Mouse (Mus musculus) hindbrain, embryonic 12.5 days (tissue): ENCODE results near the gene Fut2. TPM values are rescaled to one million over a fixed set of nuclear protein-coding genes. Genes with fewer than 3 reads are reported as not detected.

Experiments used
- ATAC-seq: fragments of 200-750 bp; cut with Nextera tagmentation; 2 replicates; pipeline ENCODE4 v1.8.0; 2017; ENCODE audit warnings: moderate TSS enrichment; ENCODE audit not compliant: low FRiP score
- H3K27ac ChIP-seq: fragments of 300-500 bp; sonication (generic); 2 replicates; pipeline ENCODE4 v1.5.1; 2016; ENCODE audit warnings: mild to moderate bottlenecking
- H3K27me3 ChIP-seq: fragments of 300-500 bp; sonication (generic); 2 replicates; pipeline ENCODE4 v1.6.1; 2016; ENCODE audit warnings: mild to moderate bottlenecking
- H3K36me3 ChIP-seq: fragments of 300-500 bp; sonication (generic); 2 replicates; pipeline ENCODE4 v1.6.1; 2016; ENCODE audit warnings: mild to moderate bottlenecking
- H3K4me1 ChIP-seq: fragments of 300-500 bp; sonication (generic); 2 replicates; pipeline ENCODE4 v1.6.1; 2016
- H3K4me2 ChIP-seq: fragments of 300-500 bp; sonication (generic); replicated peaks from 2 replicates; pipeline ENCODE4 v1.6.1; 2016; ENCODE audit warnings: mild to moderate bottlenecking
- H3K4me3 ChIP-seq: fragments of 300-500 bp; sonication (generic); 2 replicates; pipeline ENCODE4 v1.5.1; 2016; ENCODE audit warnings: mild to moderate bottlenecking
- H3K9ac ChIP-seq: fragments of 300-500 bp; sonication (generic); 2 replicates; pipeline ENCODE4 v1.6.1; 2016; ENCODE audit warnings: mild to moderate bottlenecking, moderate library complexity
- H3K9me3 ChIP-seq: fragments of 300-500 bp; sonication (generic); replicated peaks from 2 replicates; pipeline ENCODE4 v1.6.1; 2016; ENCODE audit warnings: mild to moderate bottlenecking
- WGBS: fragments of 180-500 bp; shearing (Covaris S2); methylation state at CpG from one replicate; pipeline ENCODE4 v1.1.7; 2016; 5-methylcytosine and 5-hydroxymethylcytosine counted together
- polyA plus RNA-seq: library from polyadenylated mRNA; unstranded; fragments of >200 nt; fragmentation: Nextera tagmentation; extraction: Ambion mirVana; gene quantifications from 2 replicates; pipeline ENCODE4 v1.2.1, GENCODE M21; 2016

Gene Fut2
- polyA plus RNA-seq: 0.37 TPM in 1 of 2 replicates, not detected in the other

- Histone ChIP-seq H3K9me3 (no peaks in the 10 kb centered on the region), H3K9ac (no peak within 1 kb of the TSS), H3K27ac (no peak within 1 kb of the TSS), H3K4me3 (no peak within 1 kb of the TSS), H3K4me2 (no peak within 1 kb of the TSS), H3K4me1 (no peaks in the 10 kb centered on the region), H3K27me3 (0 out of 2 replicates have a peak, but pooled peaks cover 3% of the 10 kb centered on the region), H3K36me3 (no peaks in the 10 kb centered on the region)
- no peak for ATAC-seq
- 81% methylated on average over 7 of the region's 7 CpGs for WGBS
Measured at GRCm38 (mm10) chr7:45666161-45666560, at the start of gene Fut2. TSS of gene Fut2 (minus strand) at chr7:45666394.

DNA sequence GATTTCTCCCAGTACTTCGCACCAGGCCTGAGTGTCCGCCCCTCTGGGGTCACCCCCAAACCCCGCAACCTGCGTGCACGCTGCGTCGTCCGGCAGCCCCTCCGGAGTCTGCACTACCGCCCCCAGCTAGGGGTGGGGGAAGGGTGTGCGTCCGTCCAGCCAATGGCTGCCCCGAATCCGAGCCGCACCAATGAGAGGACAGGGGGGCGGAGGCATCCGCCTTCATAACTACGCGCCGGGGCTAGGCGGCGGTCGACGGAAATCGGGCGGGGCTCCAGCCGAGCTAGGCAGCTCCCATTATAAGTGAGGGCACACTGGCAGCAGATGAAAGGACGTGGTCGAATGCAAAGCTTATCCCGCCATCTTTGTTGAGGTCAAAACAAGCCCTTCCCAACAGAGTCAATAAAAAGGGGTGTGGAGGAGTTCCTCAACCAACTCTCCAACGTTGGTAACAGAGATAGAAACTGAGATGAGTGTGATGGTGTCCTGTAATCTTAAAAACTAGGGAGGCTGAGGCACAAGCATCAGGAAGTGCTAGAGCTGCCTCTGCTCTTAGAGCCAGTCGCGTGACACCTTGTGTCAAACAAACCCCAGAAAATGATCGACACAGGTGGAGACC, 49.0 kb upstream of the Fut2 start, which contains the start of gene Rpl18:
Gene Rpl18 (plus strand): TSS at position 368 of the 619 bp plus-strand sequence.
- H3K9ac ChIP-seq: peak within 1 kb of the TSS; percentile 78
- no peaks in the 10 kb centered on the region for H3K27me3 ChIP-seq
- peak within 1 kb of the TSS; percentile 70 for H3K27ac ChIP-seq
- peaks cover 48% of the 10 kb centered on the region for H3K4me1 ChIP-seq
- peaks cover 45% of the 10 kb centered on the region for H3K36me3 ChIP-seq
- no peaks in the 10 kb centered on the region for H3K9me3 ChIP-seq
- H3K4me3 ChIP-seq: peak within 1 kb of the TSS; percentile 87
- peak within 1 kb of the TSS; percentile 93 for H3K4me2 ChIP-seq
- peak; percentile 90 for ATAC-seq
- WGBS: 8% methylated on average over 34 of the region's 34 CpGs

DNA sequence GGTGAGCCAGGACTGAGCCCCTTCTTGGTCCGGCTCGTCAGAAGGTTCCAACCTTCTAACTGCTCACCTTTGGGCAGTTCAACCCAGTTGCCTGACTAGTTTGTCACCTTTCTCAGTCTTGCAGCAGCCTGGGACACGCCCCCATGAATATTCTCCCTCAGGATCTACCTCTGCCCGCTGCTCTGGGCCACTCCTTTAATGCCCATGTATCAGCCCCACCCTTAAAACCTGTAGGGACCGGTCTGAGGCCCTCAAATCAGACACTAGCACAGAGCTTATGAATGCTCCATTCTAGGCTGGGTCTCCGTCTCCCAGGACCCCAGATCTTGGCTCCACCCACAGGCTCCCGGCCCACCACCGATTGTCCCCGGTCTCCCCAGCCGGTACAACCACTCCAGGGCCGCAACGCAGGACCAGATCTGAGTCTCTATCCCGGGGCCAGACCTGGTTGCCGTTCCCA, 48.5 kb upstream of the Fut2 start:
- WGBS: 11% methylated on average over 14 of the region's 14 CpGs
- Histone ChIP-seq H3K9me3 (no peaks in the 10 kb centered on the region), H3K4me3 (peak overlapping the region; percentile 87), H3K27ac (peak overlapping the region; percentile 70), H3K4me1 (peaks cover 49% of the 10 kb centered on the region), H3K9ac (peak overlapping the region; percentile 78), H3K27me3 (no peaks in the 10 kb centered on the region), H3K4me2 (peak overlapping the region; percentile 93), H3K36me3 (peaks cover 40% of the 10 kb centered on the region)
- peak; percentile 64; the same call in 1 of the 2 replicates for ATAC-seq

GRCm38 (mm10) chr7:45713881-45714520, 47.8 kb upstream of the Fut2 start:
- peak overlapping the region; percentile 93 for H3K4me2 ChIP-seq
- peaks cover 35% of the 10 kb centered on the region for H3K36me3 ChIP-seq
- peak overlapping the region; percentile 78 for H3K9ac ChIP-seq
- WGBS: 78% methylated on average over 6 of the region's 6 CpGs
- no peak overlapping the region for H3K27ac ChIP-seq
- H3K27me3 ChIP-seq: no peaks in the 10 kb centered on the region
- H3K4me1 ChIP-seq: peaks cover 49% of the 10 kb centered on the region
- peak overlapping the region; percentile 87 for H3K4me3 ChIP-seq
- no peak for ATAC-seq
- H3K9me3 ChIP-seq: no peaks in the 10 kb centered on the region

GRCm38 (mm10) chr7:45713396-45713795, 47.2 kb upstream of the Fut2 start:
- no peak overlapping the region for H3K4me2 ChIP-seq
- no peak overlapping the region for H3K27ac ChIP-seq
- H3K4me3 ChIP-seq: no peak overlapping the region
- peaks cover 50% of the 10 kb centered on the region for H3K4me1 ChIP-seq
- H3K36me3 ChIP-seq: peaks cover 35% of the 10 kb centered on the region
- no peaks in the 10 kb centered on the region for H3K27me3 ChIP-seq
- ATAC-seq: no peak
- 94% methylated on average over 16 of the region's 16 CpGs for WGBS
- H3K9ac ChIP-seq: no peak overlapping the region
- H3K9me3 ChIP-seq: no peaks in the 10 kb centered on the region

- H3K36me3 ChIP-seq: peaks cover 35% of the 10 kb centered on the region
- no peak overlapping the region for H3K9ac ChIP-seq
- 89% methylated on average over 21 of the region's 21 CpGs for WGBS
- no peaks in the 10 kb centered on the region for H3K9me3 ChIP-seq
- H3K27ac ChIP-seq: no peak overlapping the region
- H3K4me3 ChIP-seq: no peak overlapping the region
- H3K4me1 ChIP-seq: peaks cover 61% of the 10 kb centered on the region
- H3K4me2 ChIP-seq: no peak overlapping the region
- ATAC-seq: no peak
- no peaks in the 10 kb centered on the region for H3K27me3 ChIP-seq
Measured at GRCm38 (mm10) chr7:45712022-45712757, 46.0 kb upstream of the Fut2 start.

DNA sequence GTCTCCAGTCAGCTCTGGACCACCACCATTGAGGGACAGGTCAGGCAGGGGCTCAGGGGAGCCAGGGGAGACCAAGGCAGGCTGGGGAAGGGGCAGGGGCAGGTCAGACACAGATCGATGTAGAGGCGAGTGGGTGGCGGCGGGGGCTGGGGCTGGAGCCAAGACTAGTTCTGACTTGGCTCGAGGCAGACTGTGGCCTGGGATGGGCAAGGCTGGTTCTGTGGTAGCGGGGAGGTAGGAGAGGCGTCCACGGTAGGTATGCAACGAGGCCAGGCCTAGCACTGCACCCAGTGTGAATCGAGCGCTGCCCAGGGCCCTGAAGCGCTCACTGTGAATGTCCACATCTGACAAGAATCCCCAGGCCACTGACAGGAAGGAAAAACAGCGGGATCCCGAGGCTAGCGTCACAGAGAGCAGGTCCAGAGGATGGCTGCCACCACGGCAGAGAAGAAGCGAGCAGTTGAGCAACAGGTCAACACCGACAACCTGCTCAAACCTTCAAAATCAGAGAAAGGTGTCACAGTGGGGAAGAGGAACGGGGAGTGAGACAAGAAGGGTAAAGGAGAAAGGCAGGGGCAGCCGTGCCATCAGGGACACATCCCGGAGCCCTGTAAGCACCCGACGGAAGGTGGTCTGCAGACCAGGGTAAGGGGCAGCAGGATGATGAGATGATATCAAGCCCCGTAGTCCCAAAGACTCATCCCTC, 45.3 kb upstream of the Fut2 start:
- H3K27me3 ChIP-seq: no peaks in the 10 kb centered on the region
- no peaks in the 10 kb centered on the region for H3K9me3 ChIP-seq
- H3K27ac ChIP-seq: no peak overlapping the region
- H3K9ac ChIP-seq: no peak overlapping the region
- H3K36me3 ChIP-seq: peaks cover 35% of the 10 kb centered on the region
- no peak for ATAC-seq
- WGBS: 90% methylated on average over 24 of the region's 24 CpGs
- H3K4me3 ChIP-seq: no peak overlapping the region
- no peak overlapping the region for H3K4me2 ChIP-seq
- H3K4me1 ChIP-seq: peaks cover 61% of the 10 kb centered on the region

DNA sequence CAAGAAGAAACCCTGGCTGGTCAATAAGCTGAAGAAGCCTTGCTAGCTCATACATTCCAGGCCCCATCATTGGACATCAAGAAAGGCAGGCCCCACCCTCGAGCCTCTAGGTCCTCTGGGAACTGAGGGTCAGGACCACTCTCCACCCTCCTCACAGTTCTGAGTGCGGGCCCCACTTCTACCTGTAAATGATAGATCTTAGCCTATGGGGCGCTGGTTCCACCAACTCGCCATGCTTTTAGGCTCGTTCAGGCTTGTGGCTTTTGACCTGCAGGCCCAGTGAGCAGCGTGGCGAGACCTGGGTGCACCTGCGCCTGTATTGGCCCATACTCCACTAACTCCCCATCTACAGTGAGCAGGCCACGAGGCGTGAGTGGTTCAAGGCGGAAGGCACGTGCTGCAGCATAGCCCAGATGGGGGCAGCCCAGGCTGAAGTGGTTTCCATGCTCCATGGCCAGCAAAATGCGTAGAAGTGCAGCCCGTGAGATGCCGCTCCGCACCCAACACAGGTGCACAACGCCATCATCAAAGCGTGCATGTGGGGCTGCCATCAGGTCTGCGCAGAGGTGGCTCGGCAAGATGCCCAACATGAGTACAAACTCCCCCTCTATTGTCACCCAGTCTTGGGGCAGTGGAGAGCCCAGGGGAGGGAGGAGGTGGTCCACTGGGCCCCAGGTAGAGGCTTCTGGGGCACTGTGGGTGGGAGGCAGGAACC, 44.4 kb upstream of the Fut2 start:
- Histone ChIP-seq H3K36me3 (peaks cover 35% of the 10 kb centered on the region), H3K4me2 (no peak overlapping the region), H3K9ac (no peak overlapping the region), H3K9me3 (no peaks in the 10 kb centered on the region), H3K4me1 (peaks cover 61% of the 10 kb centered on the region), H3K27me3 (no peaks in the 10 kb centered on the region), H3K27ac (0 out of 2 replicates have a peak overlapping the region, but pooled peaks have one; percentile 69), H3K4me3 (no peak overlapping the region)
- no peak for ATAC-seq
- WGBS: 94% methylated on average over 20 of the region's 20 CpGs

- Histone ChIP-seq H3K36me3 (peaks cover 35% of the 10 kb centered on the region), H3K27ac (peak overlapping the region; percentile 69), H3K4me2 (peak overlapping the region; percentile 16; the same call in 1 of the 2 replicates), H3K9me3 (no peaks in the 10 kb centered on the region), H3K27me3 (no peaks in the 10 kb centered on the region), H3K4me1 (peaks cover 63% of the 10 kb centered on the region), H3K4me3 (no peak overlapping the region), H3K9ac (no peak overlapping the region; the same call in 1 of the 2 replicates)
- WGBS: 63% methylated on average over 14 of the region's 14 CpGs
- no peak for ATAC-seq
Measured at GRCm38 (mm10) chr7:45709677-45710355, 43.6 kb upstream of the Fut2 start.

DNA sequence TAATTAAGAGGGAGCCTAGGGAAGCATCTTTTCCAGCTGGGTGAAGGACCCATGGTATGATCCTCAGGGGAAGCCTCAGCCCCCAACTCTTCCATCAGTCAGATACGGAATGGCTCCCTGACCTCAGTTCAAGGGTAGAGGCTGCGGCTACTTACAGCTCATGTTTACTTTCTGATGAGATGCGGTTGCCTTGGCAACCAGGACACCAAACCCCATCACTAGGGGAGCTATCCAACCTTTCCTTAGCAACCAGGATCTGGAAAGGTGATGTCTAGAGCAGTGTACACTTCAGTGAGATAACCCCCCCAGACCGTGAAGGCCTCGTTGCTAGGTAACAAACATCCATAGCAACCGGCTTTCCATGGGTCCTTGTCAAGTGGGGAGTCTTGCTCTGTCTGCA, 42.8 kb upstream of the Fut2 start:
- Histone ChIP-seq H3K9ac (no peak overlapping the region), H3K4me3 (no peak overlapping the region), H3K36me3 (peaks cover 35% of the 10 kb centered on the region), H3K4me2 (peak overlapping the region; percentile 94; the same call in 1 of the 2 replicates), H3K4me1 (peaks cover 55% of the 10 kb centered on the region), H3K27me3 (no peaks in the 10 kb centered on the region), H3K9me3 (no peaks in the 10 kb centered on the region), H3K27ac (peak overlapping the region; percentile 69)
- 0 out of 2 replicates have a peak, but pooled peaks have one; percentile 2 for ATAC-seq
- 32% methylated on average over 6 of the region's 6 CpGs for WGBS

- Histone ChIP-seq H3K4me3 (no peak overlapping the region), H3K9ac (no peak overlapping the region), H3K27ac (peak overlapping the region; percentile 49), H3K36me3 (peaks cover 31% of the 10 kb centered on the region), H3K9me3 (no peaks in the 10 kb centered on the region), H3K4me1 (peaks cover 60% of the 10 kb centered on the region), H3K4me2 (peak overlapping the region; percentile 94), H3K27me3 (no peaks in the 10 kb centered on the region)
- 47% methylated on average over 13 of the region's 13 CpGs for WGBS
- no peak for ATAC-seq
Measured at GRCm38 (mm10) chr7:45708221-45708761, 42.1 kb upstream of the Fut2 start.
